Mouse (Mus musculus) left cerebral cortex, postnatal 25 days (tissue): ENCODE measurements around the gene Tshz3. TPM values are rescaled to one million over a fixed set of nuclear protein-coding genes. Genes with fewer than 3 reads are reported as not detected.

Experiments used
- DNase-seq, 2 experiments: peaks; one replicate each; pipeline ENCODE4 v3.0.0; 2022; ENCODE audit warnings: low spot score in 2 of 2, mixed read lengths in 1 of 2
- intact Hi-C: fragments of 180-260 bp; cut with DNase I; formaldehyde crosslinking; loops from one replicate; pipeline ENCODE4 v1.15.1; 2025
- total RNA-seq, 2 experiments: library from RNA; stranded (reverse); gene quantifications; 2 replicates each; pipeline ENCODE4 v1.2.3; 2021

The Tshz3 gene
- 10 to 100 TPM; 43.3 to 44.1 TPM for total RNA-seq

- intact Hi-C loops: loop anchor here (2.0 to 10.0 kb wide), 10 partner anchors 169 to 1143 kb away; partner anchors contain the start of gene Nudt19
- peak; percentile 65 to 69 for DNase-seq
Observed at GRCm38 (mm10) chr7:36697856-36698588, at the start of gene Tshz3. Gene Tshz3 (plus strand): TSS chr7:36698118.

- DNase-seq: no peak
- intact Hi-C loops: no loop called here
Observed at GRCm38 (mm10) chr7:36655931-36656330, 42.0 kb upstream of the Tshz3 start.

GRCm38 (mm10) chr7:36656401-36656800 lies 41.5 kb upstream of the Tshz3 start:
- no peak for DNase-seq
- intact Hi-C loops: no loop called here

GRCm38 (mm10) chr7:36658331-36658730 lies 39.6 kb upstream of the Tshz3 start:
- no peak for DNase-seq
- intact Hi-C loops: no loop called here

- intact Hi-C loops: no loop called here
- no peak for DNase-seq
Observed at GRCm38 (mm10) chr7:36659265-36659664, 38.7 kb upstream of the Tshz3 start.

GRCm38 (mm10) chr7:36660654-36661053 lies 37.3 kb upstream of the Tshz3 start:
- intact Hi-C loops: no loop called here
- no peak for DNase-seq

- intact Hi-C loops: no loop called here
- no peak for DNase-seq
Observed at GRCm38 (mm10) chr7:36663431-36663830, 34.5 kb upstream of the Tshz3 start.

- DNase-seq: no peak
- intact Hi-C loops: no loop called here
Observed at GRCm38 (mm10) chr7:36667767-36668166, 30.2 kb upstream of the Tshz3 start.

GRCm38 (mm10) chr7:36678031-36678430 lies 19.9 kb upstream of the Tshz3 start:
- no peak for DNase-seq
- intact Hi-C loops: no loop called here

GRCm38 (mm10) chr7:36678510-36678909 lies 19.4 kb upstream of the Tshz3 start:
- no peak for DNase-seq
- intact Hi-C loops: no loop called here

GRCm38 (mm10) chr7:36679031-36679618 lies 18.8 kb upstream of the Tshz3 start:
- no peak for DNase-seq
- intact Hi-C loops: no loop called here

GRCm38 (mm10) chr7:36679866-36680458 lies 18.0 kb upstream of the Tshz3 start:
- peak in 1 of 2 experiments; percentile 8 for DNase-seq
- intact Hi-C loops: no loop called here

GRCm38 (mm10) chr7:36687508-36687907 lies 10.4 kb upstream of the Tshz3 start:
- DNase-seq: no peak
- intact Hi-C loops: no loop called here

- intact Hi-C loops: no loop called here
Observed at GRCm38 (mm10) chr7:36689049-36689793, 8.7 kb upstream of the Tshz3 start.

GRCm38 (mm10) chr7:36690551-36690950 lies 7.4 kb upstream of the Tshz3 start:
- intact Hi-C loops: loop anchor here (10.0 kb wide), 2 partner anchors 554 to 1136 kb away; partner anchors contain the start of gene Nudt19

More at GRCm38 (mm10) chr7:36689049-36689793, 8.7 kb upstream of the Tshz3 start:
- no peak for DNase-seq

GRCm38 (mm10) chr7:36691617-36692016 lies 6.3 kb upstream of the Tshz3 start:
- no peak for DNase-seq
- intact Hi-C loops: loop anchor here (10.0 kb wide), 2 partner anchors 553 to 1137 kb away; partner anchors contain the start of gene Nudt19

More at GRCm38 (mm10) chr7:36690551-36690950, 7.4 kb upstream of the Tshz3 start:
- DNase-seq: no peak

- no peak for DNase-seq
- intact Hi-C loops: loop anchor here (10.0 kb wide), 2 partner anchors 552 to 1138 kb away; partner anchors contain the start of gene Nudt19
Observed at GRCm38 (mm10) chr7:36692381-36692780, 5.5 kb upstream of the Tshz3 start.

- DNase-seq: no peak
- intact Hi-C loops: loop anchor here (10.0 kb wide), 2 partner anchors 552 to 1138 kb away; partner anchors contain the start of gene Nudt19
Observed at GRCm38 (mm10) chr7:36693081-36693480, 4.8 kb upstream of the Tshz3 start.

- no peak for DNase-seq
- intact Hi-C loops: loop anchor here (5.0 to 10.0 kb wide), 8 partner anchors 218 to 1140 kb away; partner anchors contain the start of gene Nudt19
Observed at GRCm38 (mm10) chr7:36694642-36695191, 3.2 kb upstream of the Tshz3 start.
